Mouse (Mus musculus) intestine, embryonic 14.5 days (tissue): ENCODE measurements around the gene Sfxn3. TPM values are rescaled to one million over a fixed set of nuclear protein-coding genes. Genes with fewer than 3 reads are reported as not detected.
A peak's percentile ranks its signal among the peaks of the same experiment; 100 is the strongest.

Experiments
- ATAC-seq: fragments of 200-750 bp; cut with Nextera tagmentation; replicated peaks from 2 replicates; pipeline ENCODE4 v1.8.0; 2017; ENCODE audit warnings: low read depth, moderate number of reproducible peaks, moderate TSS enrichment, moderate library complexity; ENCODE audit not compliant: low FRiP score, low TSS enrichment
- DNase-seq: peaks from one replicate; pipeline ENCODE4 v3.0.0-alpha.2; 2018; ENCODE audit warnings: low spot score
- H3K27ac ChIP-seq: fragments of 300-500 bp; sonication (generic); 2 replicates; pipeline ENCODE4 v1.5.1; 2014; ENCODE audit warnings: low read depth, mild to moderate bottlenecking, control low read depth
- H3K27me3 ChIP-seq: fragments of 300-500 bp; sonication (generic); replicated peaks from 2 replicates; pipeline ENCODE4 v1.6.1; 2014; ENCODE audit warnings: low read length, control low read depth; ENCODE audit not compliant: control insufficient read depth, insufficient read depth
- H3K36me3 ChIP-seq: fragments of 300-500 bp; sonication (generic); 2 replicates; pipeline ENCODE4 v1.6.1; 2014; ENCODE audit warnings: low read length, control low read depth; ENCODE audit not compliant: control insufficient read depth, insufficient read depth
- H3K4me1 ChIP-seq: fragments of 300-500 bp; sonication (generic); replicated peaks from 2 replicates; pipeline ENCODE4 v1.6.1; 2014; ENCODE audit warnings: low read length, control low read depth, mixed read lengths; ENCODE audit not compliant: control insufficient read depth, insufficient read depth
- H3K4me2 ChIP-seq: fragments of 300-500 bp; sonication (generic); 2 replicates; pipeline ENCODE4 v1.6.1; 2014; ENCODE audit warnings: low read length
- H3K4me3 ChIP-seq: fragments of 300-500 bp; sonication (generic); 2 replicates; pipeline ENCODE4 v1.5.1; 2014; ENCODE audit warnings: low read depth, low read length, control low read depth, mixed read lengths
- H3K9ac ChIP-seq: fragments of 300-500 bp; sonication (generic); 2 replicates; pipeline ENCODE4 v1.6.1; 2014; ENCODE audit warnings: mild to moderate bottlenecking, low read length
- H3K9me3 ChIP-seq: fragments of 300-500 bp; sonication (generic); 2 replicates; pipeline ENCODE4 v1.6.1; 2016; ENCODE audit warnings: low read length, control low read depth; ENCODE audit not compliant: control insufficient read depth
- WGBS: fragments of 180-500 bp; shearing (Covaris S2); extraction: QIAGEN DNeasy Blood & Tissue Kit; methylation state at CpG from one replicate; pipeline ENCODE4 v1.1.7; 2014; 5-methylcytosine and 5-hydroxymethylcytosine counted together
- polyA plus RNA-seq: library from polyadenylated mRNA; unstranded; fragments of >200 nt; fragmentation: Nextera tagmentation; extraction: Ambion mirVana; gene quantifications from 2 replicates; pipeline ENCODE4 v1.2.1, GENCODE M21; 2014

Gene Sfxn3
- polyA plus RNA-seq, 1 experiment from 2014 or later = 24.5 TPM

GRCm38 (mm10) chr19:45074580-45075322 is 27.4 kb downstream of the Sfxn3 start, which contains the start of gene Kazald1:
TSS of gene Kazald1 (plus strand) at chr19:45075241.
- Histone ChIP-seq H3K9ac (peak within 1 kb of the TSS; percentile 60), H3K9me3 (no peaks in the 10 kb centered on the region), H3K36me3 (no peaks in the 10 kb centered on the region), H3K4me2 (peak within 1 kb of the TSS; percentile 93), H3K27me3 (peaks cover 51% of the 10 kb centered on the region), H3K27ac (peak within 1 kb of the TSS; percentile 86), H3K4me1 (peaks cover 28% of the 10 kb centered on the region), H3K4me3 (peak within 1 kb of the TSS; percentile 59)
- under 1% methylated on average over 45 of the region's 45 CpGs for WGBS
- ATAC-seq (peak; percentile 89), DNase-seq (peak; percentile 98)

GRCm38 (mm10) chr19:45075323-45076035 is 28.2 kb downstream of the Sfxn3 start:
- Histone ChIP-seq H3K9me3 (no peaks in the 10 kb centered on the region), H3K27me3 (peaks cover 57% of the 10 kb centered on the region), H3K27ac (peak overlapping the region; percentile 86), H3K4me3 (peak overlapping the region; percentile 59), H3K36me3 (no peaks in the 10 kb centered on the region), H3K9ac (peak overlapping the region; percentile 60), H3K4me2 (peak overlapping the region; percentile 93), H3K4me1 (peaks cover 35% of the 10 kb centered on the region)
- WGBS = 1% methylated on average over 32 of the region's 32 CpGs
- no peak for DNase-seq
- peak; percentile 54 for ATAC-seq

- Histone ChIP-seq H3K9ac (no peak overlapping the region), H3K27me3 (peaks cover 64% of the 10 kb centered on the region), H3K4me1 (peaks cover 41% of the 10 kb centered on the region), H3K4me3 (peak overlapping the region; percentile 59), H3K9me3 (no peaks in the 10 kb centered on the region), H3K4me2 (peak overlapping the region; percentile 93), H3K36me3 (no peaks in the 10 kb centered on the region), H3K27ac (no peak overlapping the region)
- ATAC-seq (no peak), DNase-seq (no peak)
- WGBS = 12% methylated on average over 17 of the region's 17 CpGs
These were observed 28.8 kb downstream of the Sfxn3 start for GRCm38 (mm10) chr19:45076036-45076575.

- Histone ChIP-seq H3K4me3 (peak overlapping the region; percentile 59), H3K9ac (no peak overlapping the region), H3K27ac (no peak overlapping the region), H3K4me2 (peak overlapping the region; percentile 93), H3K27me3 (peaks cover 63% of the 10 kb centered on the region), H3K36me3 (no peaks in the 10 kb centered on the region), H3K4me1 (peaks cover 42% of the 10 kb centered on the region), H3K9me3 (no peaks in the 10 kb centered on the region)
- no peak for ATAC-seq
- under 1% methylated on average over 62 of the region's 62 CpGs for WGBS
- DNase-seq = peak; percentile 77
These were observed 29.5 kb downstream of the Sfxn3 start for GRCm38 (mm10) chr19:45076586-45077510.

- Histone ChIP-seq H3K9me3 (no peaks in the 10 kb centered on the region), H3K27me3 (peaks cover 68% of the 10 kb centered on the region), H3K4me3 (no peak overlapping the region), H3K36me3 (no peaks in the 10 kb centered on the region), H3K4me2 (no peak overlapping the region), H3K4me1 (peaks cover 42% of the 10 kb centered on the region), H3K27ac (no peak overlapping the region), H3K9ac (no peak overlapping the region)
- DNase-seq (no peak), ATAC-seq (no peak)
- WGBS = 3% methylated on average over 20 of the region's 20 CpGs
These were observed 30.7 kb downstream of the Sfxn3 start for GRCm38 (mm10) chr19:45077742-45078645.

GRCm38 (mm10) chr19:45078971-45079764 is 31.9 kb downstream of the Sfxn3 start:
- no peak overlapping the region for H3K9ac ChIP-seq
- DNase-seq (no peak), ATAC-seq (no peak)
- no peaks in the 10 kb centered on the region for H3K9me3 ChIP-seq
- H3K27ac ChIP-seq = no peak overlapping the region
- H3K4me2 ChIP-seq = peak overlapping the region; percentile 48
- no peaks in the 10 kb centered on the region for H3K36me3 ChIP-seq
- peaks cover 68% of the 10 kb centered on the region for H3K27me3 ChIP-seq
- peaks cover 41% of the 10 kb centered on the region for H3K4me1 ChIP-seq
- H3K4me3 ChIP-seq = peak overlapping the region; percentile 21; the same call in 1 of the 2 replicates
- 10% methylated on average over 17 of the region's 17 CpGs for WGBS

GRCm38 (mm10) chr19:45079769-45080515 is 32.6 kb downstream of the Sfxn3 start:
- ATAC-seq = no peak
- Histone ChIP-seq H3K27me3 (peaks cover 68% of the 10 kb centered on the region), H3K9ac (no peak overlapping the region)

More at GRCm38 (mm10) chr19:45079769-45080515, 32.6 kb downstream of the Sfxn3 start:
- Histone ChIP-seq H3K4me3 (peak overlapping the region; percentile 21), H3K9me3 (no peaks in the 10 kb centered on the region), H3K27ac (no peak overlapping the region), H3K4me2 (peak overlapping the region; percentile 48), H3K4me1 (peaks cover 42% of the 10 kb centered on the region), H3K36me3 (no peaks in the 10 kb centered on the region)
- peak; percentile 72 for DNase-seq
- WGBS = 1% methylated on average over 45 of the region's 45 CpGs
